Mouse (Mus musculus): Measurements from ENCODE around the gene Rnf157.

DNA sequence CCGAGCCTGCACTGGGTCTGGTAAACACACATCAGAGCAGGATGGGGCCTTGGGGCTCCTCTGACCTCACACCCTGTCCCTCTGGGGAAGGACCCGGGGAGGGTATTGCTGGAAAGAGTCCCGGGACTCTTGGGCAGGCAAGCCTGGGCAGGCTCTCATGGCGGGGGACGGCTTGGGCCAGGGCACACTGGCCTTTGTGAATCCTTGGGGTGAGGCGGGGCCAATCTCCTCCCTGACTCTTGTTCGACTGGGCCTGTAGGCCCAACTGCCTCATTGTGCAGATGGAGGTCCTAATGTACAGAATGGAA lies 82.7 kb downstream of the Rnf157 start:
- no peak for TF ChIP-seq CTCF (IDR thresholded peaks at IDR 0.05; ENCODE audit: extremely low read depth, insufficient read length, insufficient replicate concordance, low read depth, low read length)
- TF ChIP-seq POLR2A (IDR thresholded peaks at IDR 0.05; ENCODE audit: low read depth, low read length), result no peak
